7 mouse cellular contexts compared by ENCODE assay signal in the genomic region with DNA sequence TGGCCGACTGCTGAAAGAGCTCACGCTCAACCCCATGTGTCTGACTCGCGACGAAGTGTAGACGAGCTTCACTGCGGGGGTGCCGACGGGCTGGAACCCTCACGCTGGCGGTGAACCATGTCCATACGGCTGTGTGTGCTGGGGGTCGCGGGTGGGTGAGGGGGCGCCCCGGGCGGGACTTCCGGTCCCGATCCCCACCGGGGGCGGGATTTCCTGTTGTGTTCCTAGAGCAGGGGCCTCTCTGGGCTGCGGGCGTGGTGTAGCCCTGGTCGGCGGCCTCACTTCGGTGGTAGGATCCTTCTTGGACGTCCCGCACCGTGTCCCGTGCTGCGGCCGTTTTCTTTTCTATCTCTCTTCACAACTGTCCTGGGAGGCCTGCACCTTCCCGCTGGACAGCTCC. TPM values are rescaled to one million over a fixed set of nuclear protein-coding genes. Genes with fewer than 3 reads are reported as not detected.
A peak's percentile ranks its signal among the peaks of the same experiment; 100 is the strongest.
DNase-seq lines count a peak whose midpoint lies in the region; TF ChIP-seq lines count a peak whose summit lies in the region.

No protein-coding gene starts in this region.

- TF ChIP-seq CTCF in E14TG2a.4 (conservative IDR thresholded peaks at IDR 0.05; ENCODE audit: low read length) = no peak
- no peak for TF ChIP-seq CTCF in embryonic fibroblast, embryonic 13.5 days (IDR thresholded peaks at IDR 0.05; ENCODE audit: borderline replicate concordance, insufficient read depth, low read length)

- no peaks in the 10 kb centered on the region for H3K27me3 ChIP-seq in E14TG2a.4 (ENCODE audit: insufficient read depth, low read length)
- H3K27me3 ChIP-seq in midbrain, embryonic 10.5 days (ENCODE audit: low read depth, poor library complexity, severe bottlenecking) = no peaks in the 10 kb centered on the region

- no peaks in the 10 kb centered on the region for H3K9me3 ChIP-seq in E14TG2a.4 (ENCODE audit: low read length)
- H3K9me3 ChIP-seq in midbrain, embryonic 10.5 days (replicated peaks) = no peaks in the 10 kb centered on the region

- WGBS in midbrain, embryonic 10.5 days = 1% methylated on average over 33 of the region's 33 CpGs

- peak overlapping the region; percentile 92 for H3K27ac ChIP-seq in embryonic fibroblast, embryonic 13.5 days (ENCODE audit: insufficient read depth, low read length)
- peak overlapping the region; percentile 97 for H3K27ac ChIP-seq in midbrain, embryonic 10.5 days (replicated peaks)

- peak; percentile 83 for DNase-seq in ZHBTc4 (ENCODE audit: low read depth, low spot score)
- DNase-seq in heart, postnatal 4 days = peak; percentile 82
- peak; percentile 77 to 80 for DNase-seq in left cerebral cortex, postnatal 36 days (ENCODE audit: low spot score in 2 of 2)
- DNase-seq in midbrain, embryonic 10.5 days (ENCODE audit: low spot score) = peak; percentile 86
- DNase-seq in spleen, postnatal 36 days (ENCODE audit: low spot score in 2 of 2) = peak; percentile 73 to 80

- intact Hi-C loops in left cerebral cortex, postnatal 36 days (cut with DNase I) = no loop called here

- peak; percentile 53; the same call in 1 of the 2 replicates for TF ChIP-seq POLR2A in embryonic fibroblast, embryonic 13.5 days (IDR thresholded peaks at IDR 0.05; ENCODE audit: low read depth, low read length)

- peak overlapping the region; percentile 94 for H3K4me3 ChIP-seq in E14TG2a.4 (replicated peaks; ENCODE audit: low read length)
- peak overlapping the region; percentile 60 for H3K4me3 ChIP-seq in embryonic fibroblast, embryonic 13.5 days (ENCODE audit: insufficient read depth, low read length)
- H3K4me3 ChIP-seq in midbrain, embryonic 10.5 days = peak overlapping the region; percentile 85

- H3K4me1 ChIP-seq in E14TG2a.4 (replicated peaks; ENCODE audit: low read depth, low read length) = peaks cover 64% of the 10 kb centered on the region
- peaks cover 17% of the 10 kb centered on the region for H3K4me1 ChIP-seq in embryonic fibroblast, embryonic 13.5 days (ENCODE audit: control insufficient read depth, insufficient read depth, low read length)
- H3K4me1 ChIP-seq in midbrain, embryonic 10.5 days = peaks cover 56% of the 10 kb centered on the region

- peaks cover 56% of the 10 kb centered on the region for H3K36me3 ChIP-seq in E14TG2a.4 (ENCODE audit: insufficient read depth, low read length)
- H3K36me3 ChIP-seq in midbrain, embryonic 10.5 days = peaks cover 39% of the 10 kb centered on the region

RNA-seq across cellular contexts. Expression of a gene that starts 1.3 kb away (rescaled TPM):
- 26.9 and 33.8 TPM in 2 replicates for polyA plus RNA-seq in embryonic fibroblast, embryonic 13.5 days (2011; ENCODE audit: insufficient read length, low read depth, missing spikeins)
- total RNA-seq in heart, postnatal 4 days (2021) = 10 to 100 TPM; 33.0 to 38.0 TPM
- total RNA-seq in left cerebral cortex, postnatal 36 days (2021) = 10 to 100 TPM; 71.9 to 75.6 TPM
- 77.8 and 89.4 TPM in 2 replicates for polyA plus RNA-seq in midbrain, embryonic 10.5 days (2016; fragmentation: Nextera tagmentation; extraction: Ambion mirVana)

RNA-seq across cellular contexts. Expression of a gene that starts 1.4 kb away (rescaled TPM):
- 80.0 and 84.2 TPM in 2 replicates for polyA plus RNA-seq in embryonic fibroblast, embryonic 13.5 days (2011; ENCODE audit: insufficient read length, low read depth, missing spikeins)
- total RNA-seq in heart, postnatal 4 days (2021) = 10 to 100 TPM; 70.6 to 82.6 TPM
- total RNA-seq in left cerebral cortex, postnatal 36 days (2021) = 10 to 100 TPM; 67.7 to 73.6 TPM
- polyA plus RNA-seq in midbrain, embryonic 10.5 days (2016; fragmentation: Nextera tagmentation; extraction: Ambion mirVana) = 89.5 and 98.1 TPM in 2 replicates

RNA-seq across cellular contexts. Expression of a gene that starts 6.8 kb away (rescaled TPM):
- polyA plus RNA-seq in embryonic fibroblast, embryonic 13.5 days (2011; ENCODE audit: insufficient read length, low read depth, missing spikeins) = 24.7 and 30.6 TPM in 2 replicates
- 10 to 100 TPM; 19.6 to 19.9 TPM for total RNA-seq in heart, postnatal 4 days (2021)
- total RNA-seq in left cerebral cortex, postnatal 36 days (2021) = 10 to 100 TPM; 26.8 TPM
- 38.1 and 38.4 TPM in 2 replicates for polyA plus RNA-seq in midbrain, embryonic 10.5 days (2016; fragmentation: Nextera tagmentation; extraction: Ambion mirVana)

RNA-seq across cellular contexts. Expression of a gene that starts 19.4 kb away (rescaled TPM):
- 144 and 160 TPM in 2 replicates for polyA plus RNA-seq in embryonic fibroblast, embryonic 13.5 days (2011; ENCODE audit: insufficient read length, low read depth, missing spikeins)
- 100 to 1,000 TPM; 237 to 248 TPM for total RNA-seq in heart, postnatal 4 days (2021)
- 100 to 1,000 TPM; 284 to 285 TPM for total RNA-seq in left cerebral cortex, postnatal 36 days (2021)
- 478 and 516 TPM in 2 replicates for polyA plus RNA-seq in midbrain, embryonic 10.5 days (2016; fragmentation: Nextera tagmentation; extraction: Ambion mirVana)

RNA-seq across cellular contexts. Expression of a gene that starts 33.7 kb away (rescaled TPM):
- polyA plus RNA-seq in embryonic fibroblast, embryonic 13.5 days (2011; ENCODE audit: insufficient read length, low read depth, missing spikeins) = 342 and 471 TPM in 2 replicates
- 10 to 100 TPM; 34.9 to 37.2 TPM for total RNA-seq in heart, postnatal 4 days (2021)
- 10 to 100 TPM; 22.2 to 26.5 TPM for total RNA-seq in left cerebral cortex, postnatal 36 days (2021)
- 4.6 and 4.7 TPM in 2 replicates for polyA plus RNA-seq in midbrain, embryonic 10.5 days (2016; fragmentation: Nextera tagmentation; extraction: Ambion mirVana)

Comparison
In these comparisons a context has a peak if more than half of its experiments do, and no peak if none do; other contexts are left out.
1. Peak in every context shown above with its lines: DNase-seq, H3K4me3 ChIP-seq and H3K27ac ChIP-seq.